Mouse (Mus musculus) bone marrow, adult 2 months (tissue): ENCODE measurements around the gene Asf1b.

ENCODE experiments used
- CTCF ChIP-seq: fragments of 200-500 bp; IDR thresholded peaks from 2 replicates; pipeline ENCODE4 v1.5.1; 2011; ENCODE audit warnings: low read length, control low read depth; ENCODE audit not compliant: control insufficient read depth, insufficient read depth
- POLR2A ChIP-seq: fragments of 200-500 bp; IDR thresholded peaks from 2 replicates; pipeline ENCODE4 v1.6.1; 2011; ENCODE audit warnings: low read depth, mild to moderate bottlenecking, control low read depth, low read length, borderline replicate concordance; ENCODE audit not compliant: control insufficient read depth

DNA sequence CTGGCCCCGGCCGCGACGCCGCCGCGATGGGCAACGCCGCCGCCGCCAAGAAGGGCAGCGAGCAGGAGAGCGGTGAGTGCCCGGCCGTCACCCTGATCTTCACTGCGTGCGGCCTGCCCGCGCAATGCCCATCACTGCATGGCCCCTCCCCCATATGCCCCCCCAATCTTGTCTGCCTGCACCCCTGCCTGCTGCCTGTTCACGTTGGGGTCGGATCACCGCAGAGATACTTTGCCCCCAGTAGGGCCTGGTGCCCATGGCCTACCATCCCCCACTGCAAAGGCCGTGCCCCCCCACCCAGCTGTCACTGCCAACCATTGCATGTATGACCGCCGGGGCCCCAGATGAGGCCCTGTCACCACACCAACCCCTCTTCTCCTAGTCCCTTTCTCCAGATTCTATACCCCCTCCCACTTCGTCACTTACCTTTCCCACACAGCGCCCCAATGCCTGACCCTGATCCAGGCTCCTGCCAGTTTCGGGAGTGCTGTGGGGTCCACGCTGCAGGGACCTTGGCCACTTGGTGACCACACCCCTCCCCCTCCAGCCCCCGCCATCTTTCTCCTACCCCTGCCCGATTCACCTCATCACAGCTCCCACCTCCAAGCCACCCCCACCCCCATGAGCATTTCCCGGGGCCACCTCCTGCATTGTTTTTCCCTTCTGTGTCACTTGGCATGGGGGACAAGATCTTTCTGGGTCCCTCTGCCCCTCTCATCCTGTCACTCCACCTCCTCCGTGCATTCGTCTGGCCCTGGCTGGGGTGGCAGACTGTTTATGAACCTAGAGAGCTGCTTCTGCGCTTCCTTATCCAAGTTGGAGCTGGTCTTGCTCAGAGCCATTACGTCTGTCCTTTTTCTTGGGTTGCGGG lies 18.1 kb downstream of the Asf1b start:
- TF ChIP-seq CTCF (no peak), POLR2A (no peak)
